Mouse (Mus musculus): ENCODE results near the gene Wipf1. TPM values are rescaled to one million over a fixed set of nuclear protein-coding genes. Genes with fewer than 3 reads are reported as not detected.

Gene Wipf1
- polyA plus RNA-seq (2021; fragmentation: Nextera tagmentation): 0.69 and 1.8 TPM in 2 replicates
- long read RNA-seq, experiment 1, full-length matches to known transcripts: 1 of 9 reads
- long read RNA-seq, experiment 1, partial matches to known transcripts: 4 of 9 reads
- long read RNA-seq, experiment 1, other reads (novel, unspliced or antisense): 4 of 9 reads
- long read RNA-seq, experiment 2, partial matches to known transcripts: 0 of 3 reads
- long read RNA-seq, experiment 2, other reads (novel, unspliced or antisense): 3 of 3 reads

DNA sequence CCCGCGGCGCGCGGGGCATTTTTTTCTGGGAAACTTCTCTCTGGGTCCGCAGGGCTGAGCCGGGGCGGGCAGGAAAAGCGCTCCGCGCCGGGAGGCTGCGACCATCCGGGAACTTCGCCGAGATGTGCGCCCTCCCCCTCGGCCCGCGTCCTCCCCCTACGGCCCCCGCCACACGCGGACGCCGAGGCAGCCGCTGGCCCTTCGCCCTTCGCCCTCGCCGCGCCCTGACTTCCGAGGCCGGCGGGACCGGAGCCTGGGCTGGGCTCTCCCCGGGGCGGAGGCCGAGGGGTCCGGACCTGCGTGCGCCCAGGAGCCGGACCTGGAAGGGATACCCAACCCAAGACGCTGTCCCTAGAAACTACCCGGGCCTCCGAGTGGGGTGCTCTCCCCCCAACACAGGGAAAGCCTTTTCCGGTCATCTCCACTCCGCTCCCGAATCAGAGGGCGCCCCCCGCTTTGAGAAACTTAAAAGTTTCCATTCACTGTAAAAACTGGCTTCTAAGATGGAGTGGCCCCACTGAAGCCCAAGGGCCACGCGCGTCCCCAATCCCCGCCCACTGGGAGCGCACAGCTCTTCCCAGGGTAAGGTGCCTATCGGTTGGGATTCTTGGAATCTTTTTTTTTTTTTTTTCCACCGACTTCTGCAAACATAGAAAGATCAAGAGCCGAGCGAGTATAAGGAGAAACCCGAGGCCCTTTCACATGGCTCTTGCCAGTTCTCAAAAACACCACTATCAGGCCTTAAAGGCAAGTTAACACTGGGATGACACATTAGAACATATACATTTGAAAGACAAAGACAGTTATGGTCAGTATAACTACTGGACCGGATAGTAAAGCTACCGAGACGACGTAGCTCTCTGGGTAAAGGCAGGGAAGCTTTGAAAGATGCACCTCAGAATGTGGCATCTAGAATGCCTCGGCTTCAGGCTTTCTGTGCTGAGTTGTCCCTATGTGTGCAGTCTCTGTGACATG, at the start of gene Wipf1:
Gene Wipf1 (minus strand): TSS at position 379 of the 975 bp plus-strand sequence.

GRCm38 (mm10) chr2:73386356-73387046, 143.0 kb downstream of the Wipf1 start, which contains the start of gene Gpr155:
Gpr155 (minus strand) TSS chr2:73386572.

Other genes starting within 250 kb of the Wipf1 start
- 16.4 and 19.4 TPM in 2 replicates for gene Scrn3, start 217.1 kb downstream of the Wipf1 start, polyA plus RNA-seq (2021; fragmentation: Nextera tagmentation)
- 29.8 and 32.7 TPM in 2 replicates for gene Cir1, start 217.0 kb downstream of the Wipf1 start, polyA plus RNA-seq (2021; fragmentation: Nextera tagmentation)
- gene Gpr155, start 143.2 kb downstream of the Wipf1 start, polyA plus RNA-seq (2021; fragmentation: Nextera tagmentation): 9.7 and 10.8 TPM in 2 replicates
- 0.32 and 0.56 TPM in 2 replicates for gene Chrna1, start 50.6 kb upstream of the Wipf1 start, polyA plus RNA-seq (2021; fragmentation: Nextera tagmentation)
- gene Chn1, start 245.6 kb upstream of the Wipf1 start, polyA plus RNA-seq (2021; fragmentation: Nextera tagmentation): 1,140 and 1,341 TPM in 2 replicates